Mouse (Mus musculus) CD8-positive naive resting alpha-beta T cell, adult 57 days (primary cell): ENCODE measurements around the gene Frs2. TPM values are rescaled to one million over a fixed set of nuclear protein-coding genes. Genes with fewer than 3 reads are reported as not detected.

Experiments used
- total RNA-seq: library from RNA; stranded (reverse); gene quantifications from one replicate; pipeline ENCODE4 v1.2.4, GENCODE M21; 2023

Frs2 gene
- total RNA-seq: 26.1 TPM

DNA sequence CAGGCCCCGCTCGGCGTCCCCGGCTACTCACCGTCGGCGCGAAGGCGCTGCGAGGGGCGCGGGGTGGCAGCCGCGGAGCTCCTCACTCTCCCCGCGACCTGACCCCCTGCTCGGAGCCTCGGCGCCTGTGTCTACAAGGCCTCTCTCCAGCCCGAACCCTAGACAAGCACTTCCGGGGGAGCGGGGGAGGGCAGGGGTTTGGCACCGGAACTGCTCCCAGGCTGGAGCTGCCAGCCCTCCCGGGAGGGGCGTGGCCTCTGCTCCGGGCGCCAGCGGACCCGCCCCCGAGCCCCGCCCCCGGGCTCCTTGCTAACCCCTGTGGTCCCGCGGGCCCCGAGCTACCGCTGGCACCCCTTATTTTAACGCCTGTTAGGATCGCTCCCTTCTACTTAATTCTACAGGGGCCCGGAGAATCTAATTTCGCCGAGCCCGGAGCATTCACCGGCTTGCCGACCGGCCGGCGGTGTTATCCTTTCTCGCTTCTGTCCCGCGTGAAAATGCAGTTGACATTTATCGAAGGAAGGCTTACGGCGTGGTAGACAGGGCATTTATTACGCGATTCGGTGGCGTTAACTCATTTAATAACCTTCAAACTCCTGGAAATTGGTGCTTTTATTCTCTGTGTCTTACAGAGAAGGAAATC is at the start of gene Frs2:
Frs2 (minus strand) TSS at position 174 of the 643 bp plus-strand sequence.

DNA sequence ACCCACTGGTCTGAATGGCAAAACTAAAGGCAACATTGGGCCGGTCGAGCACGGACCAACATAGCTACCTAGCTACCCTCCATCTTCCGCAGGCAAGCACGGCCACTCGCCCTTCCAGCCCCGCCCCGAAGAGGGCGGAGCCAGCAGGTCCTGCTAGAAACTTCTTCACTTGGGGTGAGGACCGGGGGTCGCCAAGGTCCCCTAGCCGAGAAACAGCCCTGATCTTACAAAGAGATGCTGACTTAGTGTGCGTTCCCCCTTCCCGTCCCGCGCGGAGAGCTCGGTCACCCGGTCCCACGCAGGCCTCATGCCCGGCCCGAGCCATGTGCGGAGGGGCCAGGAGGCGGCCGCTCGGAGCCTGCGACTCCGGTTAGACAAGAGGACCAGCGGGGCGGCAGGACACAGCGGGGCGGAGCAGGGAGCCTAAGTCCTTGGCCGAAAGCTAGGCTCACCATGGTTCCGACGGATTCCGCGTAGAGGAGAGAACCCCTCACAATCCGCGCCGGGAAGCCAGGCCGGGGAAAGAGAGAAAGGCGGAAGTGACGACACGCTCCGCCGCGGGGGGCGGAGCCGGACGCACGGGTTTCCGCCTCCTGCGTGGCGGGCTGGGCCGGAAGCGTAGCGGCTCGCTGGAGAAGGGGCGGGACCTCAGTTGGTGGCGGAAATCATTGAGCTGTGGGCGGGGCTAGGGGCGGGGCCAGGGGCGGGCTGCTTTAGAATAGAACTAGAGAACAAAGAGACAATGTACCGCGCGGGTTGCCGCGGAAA is 84.9 kb downstream of the Frs2 start, which contains the start of gene Cct2:
Cct2 (minus strand) TSS at position 561 of the 768 bp plus-strand sequence.

DNA sequence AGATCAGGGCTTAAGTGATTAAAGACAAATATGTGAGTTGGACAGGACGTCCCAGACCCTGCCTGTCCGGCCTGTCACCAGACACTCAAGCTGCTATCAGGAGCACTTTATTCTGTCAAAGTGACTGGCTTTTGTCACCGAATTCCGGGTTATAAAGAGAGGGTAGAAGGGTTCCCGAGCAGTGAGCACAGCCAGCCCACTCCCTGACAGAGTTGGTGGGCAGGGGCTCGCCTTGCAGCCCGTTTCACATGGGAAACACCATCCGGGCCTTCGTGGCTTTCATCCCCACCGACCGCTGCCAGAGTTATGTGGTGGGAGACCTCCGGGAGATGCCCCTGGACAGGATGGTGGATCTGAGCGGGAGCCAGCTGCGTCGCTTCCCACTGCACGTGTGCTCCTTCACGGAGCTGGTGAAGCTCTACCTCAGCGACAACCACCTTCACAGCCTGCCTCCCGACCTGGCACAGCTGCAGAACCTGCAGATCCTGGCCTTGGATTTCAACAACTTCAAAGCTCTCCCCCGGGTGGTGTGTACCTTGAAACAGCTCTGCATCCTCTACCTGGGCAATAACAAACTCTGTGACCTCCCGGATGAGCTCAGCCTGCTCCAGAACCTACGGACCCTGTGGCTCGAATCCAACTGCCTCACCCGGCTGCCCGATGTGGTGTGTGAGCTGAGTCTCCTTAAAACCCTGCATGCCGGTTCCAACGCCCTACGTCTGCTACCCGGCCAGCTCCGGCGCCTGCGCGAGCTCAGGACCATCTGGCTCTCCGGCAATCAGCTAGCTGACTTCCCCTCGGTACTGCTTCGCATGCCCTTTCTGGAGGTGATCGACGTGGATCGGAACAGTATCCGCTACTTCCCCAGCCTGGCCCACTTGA is 102.9 kb downstream of the Frs2 start, which contains the start of gene Lrrc10:
Lrrc10 (plus strand) TSS at position 167 of the 882 bp plus-strand sequence.

Other genes starting within 250 kb of the Frs2 start
- gene Rab3ip, start 197.8 kb downstream of the Frs2 start, total RNA-seq: 103 TPM
- gene Gm10271, start 175.9 kb downstream of the Frs2 start, total RNA-seq: not detected
- gene Best3, start 162.2 kb downstream of the Frs2 start, total RNA-seq: not detected
- not detected for gene Lrrc10, start 103.2 kb downstream of the Frs2 start, total RNA-seq
- 249 TPM for gene Cct2, start 84.7 kb downstream of the Frs2 start, total RNA-seq
- 98.7 TPM for gene Yeats4, start 76.0 kb upstream of the Frs2 start, total RNA-seq
- not detected for gene 9530003J23Rik, start 90.2 kb upstream of the Frs2 start, total RNA-seq
- 48.6 TPM for gene Lyz2, start 133.8 kb upstream of the Frs2 start, total RNA-seq
- gene Lyz1, start 144.3 kb upstream of the Frs2 start, total RNA-seq: 7.5 TPM
- 93.1 TPM for gene Cpsf6, start 231.5 kb upstream of the Frs2 start, total RNA-seq